Mouse (Mus musculus) heart, adult 8-10 months (tissue): ENCODE data around the gene Ubr4. TPM values are rescaled to one million over a fixed set of nuclear protein-coding genes. Genes with fewer than 3 reads are reported as not detected.
A peak's percentile ranks its signal among the peaks of the same experiment; 100 is the strongest.
"Not testable (repeated sequence)": the region's sequence is repeated elsewhere in the genome, so short reads cannot be mapped to it uniquely, and the experiment has no call there.

Experiments used
- DNase-seq: peaks from one replicate; pipeline ENCODE4 v3.0.0; 2022; ENCODE audit warnings: low spot score
- total RNA-seq, 4 experiments: library from RNA; stranded (reverse); gene quantifications; 2 replicates each; pipeline ENCODE4 v1.2.4; 2022

The Ubr4 gene
- total RNA-seq, 4 experiments from 2014 or later = 103 to 136 (median 112) TPM

DNA sequence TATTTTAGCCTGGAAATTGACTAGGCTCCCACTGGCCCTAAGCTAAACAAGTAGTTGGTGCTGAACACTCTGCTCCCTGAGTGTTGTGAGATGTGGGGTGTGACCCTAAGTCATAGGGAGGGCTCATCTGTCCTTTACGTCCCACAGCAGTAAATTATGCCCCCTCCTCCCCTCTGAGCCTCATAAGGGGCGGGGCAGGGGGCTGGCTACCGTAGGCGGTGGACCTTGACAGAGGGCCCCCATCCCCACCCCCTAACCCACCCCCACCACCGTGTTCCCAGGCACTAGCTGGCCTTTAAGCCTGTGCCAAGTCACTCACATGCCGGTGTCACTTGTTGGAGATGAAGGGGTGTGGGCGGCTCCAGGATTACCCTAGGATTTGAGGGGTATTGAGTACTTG is 132.1 kb downstream of the Ubr4 start:
- DNase-seq = no peak

DNA sequence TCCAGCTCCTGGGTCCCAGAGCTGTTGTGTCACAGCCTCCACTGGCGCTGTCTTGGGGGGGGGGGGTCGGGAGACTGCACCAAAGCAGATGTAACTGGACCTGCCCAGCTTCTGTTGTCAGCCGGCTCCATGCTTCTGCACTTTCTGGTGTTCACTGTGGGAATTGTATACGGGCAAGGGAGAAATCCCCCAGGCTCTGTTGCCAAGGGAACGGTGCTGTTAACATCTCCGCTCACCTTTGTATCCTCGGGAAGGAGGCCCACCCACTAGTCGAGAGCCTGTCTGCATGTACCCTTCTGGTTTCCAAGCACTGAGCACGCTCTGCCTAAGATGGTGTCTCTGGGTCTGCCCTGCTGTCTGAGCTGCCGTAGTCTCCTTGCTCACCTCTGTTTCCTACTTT is 134.7 kb downstream of the Ubr4 start:
- no peak for DNase-seq

DNA sequence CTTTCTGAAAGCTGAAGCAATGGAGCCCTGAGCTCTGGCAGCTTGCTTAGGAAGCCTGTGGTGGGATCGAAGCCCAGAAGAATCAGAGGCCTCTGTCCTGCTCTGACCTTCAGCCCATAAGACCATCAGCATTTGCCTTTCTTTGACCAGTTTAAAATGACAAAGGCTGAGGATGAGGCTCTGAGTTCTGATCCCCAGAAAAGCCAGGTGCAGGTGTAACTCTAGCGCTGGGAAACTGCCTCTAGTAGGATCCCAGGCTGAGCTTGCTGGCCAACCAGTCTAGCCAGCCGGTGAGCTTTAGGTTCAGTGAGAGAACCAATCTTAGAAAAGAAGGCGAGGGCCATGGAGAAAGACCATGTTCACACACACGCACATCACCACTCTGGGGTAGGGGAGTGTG is 135.9 kb downstream of the Ubr4 start:
- no peak for DNase-seq

DNA sequence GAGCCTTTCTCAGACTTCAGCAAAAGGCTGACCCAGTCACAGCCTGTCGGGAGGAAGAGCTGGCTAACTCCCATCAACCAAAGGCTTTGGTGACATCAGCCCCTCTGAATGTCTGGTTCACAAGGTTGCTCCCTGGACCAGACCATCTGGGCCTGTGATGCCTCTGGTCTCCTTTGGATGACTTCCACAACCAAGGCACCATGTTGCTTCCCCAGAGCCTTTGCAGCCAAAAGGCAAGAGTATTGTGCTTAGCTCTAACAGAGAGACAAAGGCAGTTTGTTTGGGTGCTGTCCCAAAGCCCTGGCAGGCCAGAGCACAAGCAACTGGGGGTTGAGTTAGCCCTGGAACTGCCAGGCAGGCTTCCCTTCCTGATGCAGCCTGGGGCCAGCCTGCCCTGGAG is 137.5 kb downstream of the Ubr4 start:
- no peak for DNase-seq

DNA sequence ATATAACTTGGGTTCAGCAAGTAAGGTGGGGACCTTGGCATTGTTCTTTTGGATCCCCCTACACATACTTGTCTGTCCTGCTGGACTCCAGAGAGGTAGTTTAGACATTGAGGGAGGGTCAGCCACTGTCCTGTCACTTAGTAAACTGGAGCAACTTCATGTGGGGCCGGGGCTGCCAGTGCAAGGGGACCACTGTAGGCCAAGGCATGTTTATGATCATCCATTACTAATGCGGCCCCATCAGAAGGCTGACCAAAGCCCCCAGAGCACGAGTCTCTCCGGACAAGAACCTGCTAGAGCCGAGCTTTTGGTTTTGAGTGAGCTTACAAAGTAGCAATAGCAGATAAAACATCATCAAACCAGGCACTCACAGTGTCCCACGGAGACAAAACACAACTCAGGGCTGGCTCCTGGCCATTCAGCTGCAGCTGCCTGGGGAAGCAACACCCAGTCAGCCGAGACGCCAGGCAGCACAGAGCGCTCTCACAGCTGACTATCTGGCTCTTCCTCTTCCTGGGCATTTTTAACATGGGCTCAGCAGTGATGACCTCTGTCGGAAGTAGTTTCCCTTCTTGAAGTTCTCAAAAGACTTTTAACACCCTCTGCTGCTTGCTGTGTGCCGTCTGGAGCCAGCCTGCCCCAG is 138.1 kb downstream of the Ubr4 start:
- peak; percentile 65 for DNase-seq

DNA sequence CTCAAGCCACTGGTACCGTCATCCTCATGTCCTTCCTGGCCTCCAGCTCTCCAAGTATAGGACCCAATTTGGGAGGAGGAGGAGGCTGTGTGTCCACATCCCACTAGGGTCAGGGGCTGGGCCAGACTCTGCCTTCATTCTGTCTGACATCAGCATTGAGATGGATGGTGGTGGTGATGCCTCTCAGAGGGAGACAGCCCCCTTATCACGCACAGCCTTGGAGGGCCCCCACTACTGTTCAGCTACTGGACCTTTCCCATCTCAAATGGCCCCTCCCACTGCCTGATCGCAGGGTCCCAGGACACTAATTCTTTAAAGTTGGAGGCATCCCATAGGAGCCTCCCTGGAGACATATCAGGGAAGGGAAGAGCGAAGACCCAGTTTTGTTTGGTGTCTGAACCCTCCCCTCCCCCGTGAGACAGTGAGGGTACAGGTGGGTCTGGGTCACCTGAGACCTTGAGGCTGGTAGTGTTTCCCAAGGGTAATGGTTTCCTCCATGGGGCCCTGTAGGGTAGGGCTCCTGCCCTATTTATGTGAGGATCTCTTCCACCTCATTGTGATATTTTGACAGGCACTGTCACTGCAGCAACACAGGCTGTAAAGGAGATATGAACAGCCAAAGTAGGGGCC is 139.2 kb downstream of the Ubr4 start:
- no peak for DNase-seq

DNA sequence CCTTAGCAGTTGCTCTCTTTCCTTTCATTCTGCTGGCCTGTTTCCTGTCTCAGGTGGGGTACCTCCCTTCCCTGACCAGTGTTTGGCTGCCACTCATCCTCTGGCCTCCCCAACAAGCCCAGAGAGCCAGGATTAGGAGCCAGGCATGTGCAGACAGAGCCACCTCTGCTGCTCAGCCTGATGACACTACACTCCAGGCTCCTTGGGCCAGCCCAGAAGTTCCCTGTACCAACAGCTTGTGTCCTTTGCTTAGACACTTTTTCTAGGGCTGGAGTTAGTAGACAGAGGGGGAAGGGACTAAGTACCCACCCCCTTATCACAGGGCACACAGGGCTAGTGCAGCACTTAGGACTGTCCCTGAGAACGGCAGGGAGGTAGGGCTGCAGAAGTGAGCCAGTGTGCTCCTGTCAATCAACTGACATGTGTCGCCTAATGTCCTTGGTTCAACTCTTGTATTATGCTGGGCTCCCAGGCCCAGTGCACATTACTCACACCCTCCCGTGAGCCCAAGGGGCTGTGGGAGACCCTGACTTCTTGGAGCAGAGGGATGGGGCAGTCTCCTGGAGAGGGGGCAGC is 139.9 kb downstream of the Ubr4 start:
- no peak for DNase-seq

DNA sequence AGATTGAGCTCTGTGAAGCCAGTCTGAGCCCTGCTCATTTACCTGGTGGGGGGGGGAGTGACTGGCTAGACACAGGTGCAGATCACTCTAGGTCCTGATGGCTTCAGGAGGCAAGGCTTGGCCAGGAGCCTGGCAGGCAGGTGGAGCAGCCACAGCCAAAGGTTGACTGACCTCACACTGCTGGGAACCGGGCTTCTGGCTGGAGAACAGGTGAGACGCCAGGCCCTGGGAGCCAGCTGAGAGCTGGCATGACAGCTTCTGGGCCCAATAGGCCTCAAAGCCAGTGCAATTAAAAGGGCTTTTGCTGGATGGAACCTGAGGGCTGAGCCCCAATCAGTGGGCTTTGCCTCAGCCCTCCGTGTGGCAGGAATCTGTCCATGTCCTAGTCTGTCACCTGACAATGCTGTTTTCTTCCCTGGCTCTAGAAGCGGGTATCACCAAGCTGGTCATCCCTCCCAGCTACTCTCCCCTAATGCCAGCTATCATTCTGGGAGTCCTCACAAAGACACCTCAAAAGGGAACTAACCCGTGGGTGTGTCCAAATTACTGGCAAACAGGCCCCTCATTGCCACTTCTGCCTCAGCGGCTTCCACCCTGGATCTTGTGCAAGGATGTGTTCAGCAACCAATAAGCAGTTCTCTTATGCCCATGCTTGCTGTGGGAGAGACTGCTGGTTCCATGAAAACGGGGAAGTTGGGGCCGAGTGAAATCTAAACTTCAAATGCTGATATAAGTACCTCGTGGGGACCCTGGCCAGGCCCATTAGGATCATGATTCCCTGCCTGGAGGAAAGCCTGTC is 141.0 kb downstream of the Ubr4 start:
- peak; percentile 28 for DNase-seq

DNA sequence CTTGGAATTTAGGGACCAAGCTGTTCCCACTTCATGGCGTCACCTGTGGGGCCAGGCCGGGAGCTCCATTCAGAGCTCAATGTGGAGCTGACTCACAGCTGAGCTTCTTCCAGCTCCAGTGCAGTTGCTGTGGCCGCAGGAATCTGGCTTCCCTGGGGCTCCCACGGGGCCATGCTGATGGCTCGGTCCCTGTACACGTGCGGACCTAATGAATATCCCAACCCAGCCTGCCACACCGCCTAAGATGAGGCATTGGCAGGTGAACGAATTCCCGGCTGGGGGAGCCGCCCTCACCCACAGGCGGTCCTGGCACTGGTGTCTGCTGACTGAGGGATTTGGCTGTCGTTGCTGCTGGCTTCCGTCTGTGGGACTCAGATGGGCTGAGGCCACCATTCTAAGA is 148.4 kb downstream of the Ubr4 start:
- peak; percentile 12 for DNase-seq

DNA sequence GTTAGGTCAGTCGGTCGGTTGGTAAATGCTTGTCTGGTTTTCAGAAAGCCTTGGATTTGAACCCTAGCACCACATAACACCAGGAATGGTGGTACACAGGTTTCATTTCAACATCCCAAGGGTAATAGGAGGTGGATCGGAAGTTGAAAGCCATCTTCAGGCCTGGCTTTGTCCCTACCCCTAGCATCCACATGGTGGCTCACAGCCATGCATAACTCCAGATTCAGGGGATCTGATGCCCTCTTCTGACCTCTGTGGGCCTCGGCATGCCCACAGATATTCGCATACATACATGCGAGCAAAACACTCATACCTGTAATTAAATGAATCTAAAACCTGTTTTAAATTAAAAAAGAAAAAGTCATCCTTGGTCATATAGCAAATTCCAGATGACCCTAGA is 149.3 kb downstream of the Ubr4 start:
- no peak for DNase-seq

DNA sequence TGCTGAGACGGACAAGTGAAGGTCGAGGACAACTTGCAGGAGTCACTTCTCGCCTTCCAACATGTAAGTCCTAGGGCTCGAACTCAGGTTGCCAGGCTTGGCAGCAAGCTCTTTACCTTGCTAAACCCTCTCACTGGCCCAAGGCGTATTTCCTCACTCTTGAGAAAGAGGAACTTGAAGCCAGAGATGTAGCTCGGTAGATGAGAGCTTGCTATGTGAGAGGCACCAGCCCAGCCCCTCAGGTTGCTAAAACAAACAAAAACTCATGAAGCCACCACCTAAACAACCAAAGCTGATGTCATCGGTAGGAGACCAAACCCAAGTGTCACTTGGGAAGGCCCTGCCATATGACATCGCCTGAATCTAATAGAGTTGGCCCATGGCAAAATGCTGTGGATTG is 151.5 kb downstream of the Ubr4 start:
- no peak for DNase-seq

DNA sequence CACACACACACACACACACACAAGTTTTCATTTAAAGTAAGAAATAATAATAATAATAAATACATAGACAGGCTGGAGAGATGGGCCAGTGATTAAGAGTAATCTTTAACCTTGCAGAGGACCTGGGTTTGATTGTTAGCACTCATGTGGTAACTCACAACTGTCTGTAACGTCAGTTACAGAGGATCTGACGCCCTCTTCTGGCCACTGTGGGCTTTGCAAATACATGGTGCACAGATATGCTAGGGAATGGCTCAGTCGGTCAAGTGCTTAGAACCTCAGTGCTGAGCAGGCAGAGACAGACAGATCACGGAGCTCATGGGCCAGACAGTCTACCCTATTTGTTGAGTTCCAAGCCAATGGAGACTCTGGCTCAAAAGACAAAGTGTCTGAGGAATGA is 153.3 kb downstream of the Ubr4 start:
- DNase-seq = no peak

DNA sequence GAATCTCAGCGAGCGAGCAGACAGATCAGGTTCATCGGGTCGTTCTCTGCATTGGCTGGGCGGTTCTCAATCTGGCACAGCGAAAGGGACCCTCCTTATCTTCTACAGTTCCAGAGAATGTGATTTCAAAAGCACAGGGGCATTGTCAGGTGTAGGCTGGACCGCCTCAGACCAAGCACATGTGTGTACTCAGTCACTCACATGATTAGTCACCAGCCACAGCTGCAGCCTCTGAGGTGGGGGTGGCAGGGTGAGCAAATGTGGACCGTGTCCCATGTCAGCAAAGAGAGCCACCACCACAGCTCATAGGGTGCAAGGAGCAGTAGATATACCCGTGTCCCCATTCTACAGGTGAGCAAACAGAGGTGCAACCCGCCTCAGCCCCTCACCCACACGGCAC is 154.3 kb downstream of the Ubr4 start:
- DNase-seq = no peak

DNA sequence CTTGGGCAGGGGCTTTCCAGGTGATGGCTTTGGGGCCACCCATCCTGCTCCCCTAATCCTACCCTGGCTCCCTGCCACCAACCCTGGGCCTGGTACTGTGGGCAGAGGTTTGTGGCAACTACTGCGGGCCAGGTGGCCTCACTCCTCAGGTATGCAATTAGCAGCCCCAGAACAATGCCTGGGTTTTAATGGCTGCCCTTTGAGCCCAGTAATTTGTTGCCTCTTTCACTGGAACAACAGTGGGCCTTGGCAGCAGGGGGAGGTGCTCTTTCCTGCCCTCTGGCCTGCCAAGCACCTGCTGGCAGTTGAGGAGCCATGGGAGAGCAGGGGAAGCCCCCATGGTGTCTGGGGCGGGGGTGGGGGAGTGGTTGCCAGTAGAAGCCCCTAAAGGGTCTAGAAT is 156.7 kb downstream of the Ubr4 start:
- no peak for DNase-seq

DNA sequence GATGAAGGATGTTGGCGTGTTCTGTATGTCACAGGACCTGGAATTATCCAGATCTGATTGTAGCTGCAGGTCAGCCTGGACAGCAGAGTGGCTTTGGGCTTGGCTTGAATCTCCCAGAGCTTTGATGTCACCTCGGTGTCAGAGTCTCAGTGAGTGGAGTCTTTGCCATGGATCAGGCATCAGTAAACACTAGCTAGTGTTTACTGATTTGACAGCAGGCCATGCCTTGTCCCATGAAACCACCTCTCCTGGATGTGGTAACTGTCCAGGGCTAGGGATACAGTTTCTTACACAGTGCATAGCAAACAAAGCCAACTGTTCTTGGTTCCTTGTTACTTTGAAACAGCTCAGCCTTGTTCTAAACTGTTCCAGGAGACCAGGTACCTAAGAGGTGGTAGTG is 159.1 kb downstream of the Ubr4 start:
- DNase-seq = no peak

DNA sequence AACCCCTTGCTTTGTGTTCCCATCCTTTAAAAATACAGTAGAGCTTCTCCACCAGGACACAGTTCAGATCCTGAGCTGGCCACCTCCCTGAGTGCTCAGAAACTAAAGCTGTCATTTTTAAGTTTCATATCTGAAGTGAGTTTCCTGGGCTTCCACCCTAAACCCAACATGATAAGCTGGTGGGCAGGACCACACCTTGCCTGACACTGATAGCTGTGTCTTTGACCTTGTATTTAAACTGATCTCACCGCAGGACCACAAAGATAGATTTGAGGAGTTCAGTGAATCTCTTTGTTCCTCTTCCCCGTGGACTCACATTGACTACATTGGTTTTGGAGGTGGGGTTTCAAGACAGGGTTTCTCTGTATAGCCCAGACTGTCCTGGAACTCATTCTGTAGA is 160.6 kb downstream of the Ubr4 start:
- no peak for DNase-seq

DNA sequence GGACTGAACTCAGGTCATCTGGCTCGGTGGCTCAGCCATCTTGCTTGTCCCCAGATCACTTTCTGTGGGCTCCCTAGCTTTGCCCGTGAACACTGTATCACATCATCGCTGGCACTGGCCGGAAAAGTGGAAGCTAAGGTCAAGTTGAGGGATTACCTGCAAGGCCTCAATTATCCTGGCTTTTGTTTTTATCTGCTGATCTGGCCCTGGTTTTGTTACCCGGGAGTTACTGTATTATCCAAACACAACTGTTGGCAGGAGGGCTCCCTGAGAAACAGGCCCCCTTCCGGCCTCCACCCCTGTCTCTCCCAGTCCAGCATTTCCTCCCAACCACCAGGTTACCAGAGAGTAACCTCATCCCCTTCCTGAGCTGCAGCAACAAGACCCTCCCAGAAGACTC is 166.8 kb downstream of the Ubr4 start:
- no peak for DNase-seq

DNA sequence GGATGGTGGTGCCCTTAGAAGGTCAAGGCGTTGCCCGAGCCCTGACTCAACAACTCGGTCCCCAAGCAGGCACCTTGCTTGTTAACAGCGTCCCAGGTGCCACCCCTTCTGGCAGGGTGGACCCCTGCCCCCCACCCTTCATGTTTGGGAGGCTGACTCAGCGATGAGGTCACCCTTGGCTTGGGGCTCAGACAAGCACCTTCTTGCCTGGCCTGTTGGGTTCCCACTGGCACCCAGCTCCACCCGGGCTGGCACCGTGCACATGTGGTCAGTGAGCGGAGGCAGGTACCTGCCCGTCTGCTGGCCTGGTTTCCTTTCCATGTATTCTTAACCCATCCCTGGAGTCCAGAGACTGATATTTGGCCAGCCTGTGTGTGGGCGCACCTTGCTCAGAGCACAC is 169.5 kb downstream of the Ubr4 start:
- no peak for DNase-seq

DNA sequence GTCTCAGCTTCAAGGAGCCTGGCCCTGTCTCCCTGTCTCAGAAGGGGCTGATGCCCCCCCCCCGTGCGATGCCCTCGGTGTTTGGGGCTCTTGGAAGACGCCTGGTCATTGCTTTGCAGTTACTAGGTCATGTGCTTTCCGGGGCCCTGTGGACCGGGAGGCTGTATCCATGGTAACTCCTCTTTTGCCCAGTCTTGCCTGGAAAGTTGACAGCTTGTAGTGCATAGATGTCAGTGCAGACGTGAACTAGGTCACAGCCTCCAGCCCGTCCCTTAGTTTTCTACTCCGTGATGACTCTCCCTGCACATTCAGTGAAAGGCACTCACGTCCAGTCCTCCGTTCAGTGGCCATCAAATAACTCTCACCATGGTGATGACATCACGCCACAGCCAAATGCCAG is 174.1 kb downstream of the Ubr4 start:
- no peak for DNase-seq

DNA sequence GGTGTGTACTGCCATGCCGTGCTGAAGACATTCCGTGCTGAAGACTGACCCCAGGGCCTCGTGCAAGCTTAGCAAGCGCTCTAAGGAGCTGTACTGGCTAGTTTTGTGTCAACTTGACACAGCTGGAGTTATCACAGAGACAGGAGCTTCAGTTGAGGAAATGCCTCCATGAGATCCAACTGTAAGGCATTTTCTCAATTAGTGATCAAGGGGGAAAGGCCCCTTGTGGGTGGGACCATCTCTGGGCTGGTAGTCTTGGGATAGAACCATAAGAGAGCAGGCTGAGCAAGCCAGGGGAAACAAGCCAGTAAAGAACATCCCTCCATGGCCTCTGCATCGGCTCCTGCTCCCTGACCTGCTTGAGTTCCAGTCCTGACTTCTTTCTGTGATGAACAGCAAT is 177.8 kb downstream of the Ubr4 start, which contains the start of gene Iffo2:
Iffo2 (plus strand) TSS at position 301 of the 400 bp plus-strand sequence.
- not testable (repeated sequence) for DNase-seq

DNA sequence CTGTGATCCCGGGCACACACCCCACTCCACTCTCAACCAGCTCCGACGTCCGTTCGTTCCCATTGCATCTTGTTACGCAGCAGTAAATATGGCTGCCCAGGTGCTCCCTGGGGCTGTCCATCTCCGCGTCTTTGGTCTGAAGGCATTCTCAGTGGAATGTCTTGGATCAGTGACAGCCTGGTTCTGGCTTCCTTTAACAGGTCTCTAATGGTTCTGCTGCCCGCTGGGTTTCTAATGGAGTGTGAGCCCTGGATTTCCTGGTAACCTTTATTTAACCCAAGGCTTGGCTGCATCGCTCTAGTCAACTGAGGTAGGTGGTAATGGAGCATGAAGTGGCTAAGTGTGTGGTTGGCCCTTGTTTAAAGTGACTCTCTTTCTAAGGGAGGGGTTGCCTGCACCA is 179.7 kb downstream of the Ubr4 start:
- DNase-seq = no peak

DNA sequence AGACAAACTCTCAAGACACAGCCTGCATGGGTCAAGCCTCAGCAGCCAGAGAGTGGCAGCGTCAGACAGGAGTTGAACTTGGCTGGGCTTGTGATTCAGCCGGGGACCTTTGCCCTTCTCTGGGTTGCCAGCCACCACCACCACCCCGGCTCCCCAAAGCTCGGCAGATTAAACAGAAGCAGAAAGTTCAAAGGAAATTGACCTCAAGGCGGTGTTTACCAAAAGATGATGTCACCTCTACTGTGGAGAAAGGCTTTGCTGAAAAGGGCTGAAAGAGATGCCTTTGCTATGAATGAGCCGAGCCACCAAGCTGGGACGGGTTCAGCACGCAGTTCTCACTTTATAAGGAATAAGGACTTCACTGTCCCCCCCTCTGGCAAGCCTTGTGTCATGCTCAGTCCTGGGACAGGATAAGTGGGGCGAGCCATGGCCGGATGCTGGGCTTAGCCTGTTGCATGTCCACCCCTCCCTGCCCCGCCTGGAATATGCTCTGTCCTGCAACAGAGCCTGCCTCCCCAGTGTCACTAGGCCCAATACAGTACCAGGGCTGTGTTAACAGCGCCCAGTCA is 182.8 kb downstream of the Ubr4 start:
- DNase-seq = peak; percentile 35
